Mouse (Mus musculus): ENCODE results near the gene Naa25.

Gene Naa25

GRCm38 (mm10) chr5:121392667-121393380 is 4.9 kb upstream of the Naa25 start:
- in situ Hi-C loops (cut with MboI, MseI): no loop called here

- in situ Hi-C loops (cut with MboI, MseI): no loop called here
Observed at GRCm38 (mm10) chr5:121393402-121393801, 4.3 kb upstream of the Naa25 start.

- in situ Hi-C loops (cut with MboI, MseI): no loop called here
Observed at GRCm38 (mm10) chr5:121395621-121396020, 2.1 kb upstream of the Naa25 start.

- in situ Hi-C loops (cut with MboI, MseI): no loop called here
Observed at GRCm38 (mm10) chr5:121398146-121398964, 619 bp downstream of the Naa25 start.

GRCm38 (mm10) chr5:121398965-121399462 is 1.3 kb downstream of the Naa25 start:
- in situ Hi-C loops (cut with MboI, MseI): no loop called here

GRCm38 (mm10) chr5:121399540-121399939 is 1.8 kb downstream of the Naa25 start:
- in situ Hi-C loops (cut with MboI, MseI): no loop called here

- in situ Hi-C loops (cut with MboI, MseI): loop anchor here in 1 of 2 experiments (5.0 to 25.0 kb wide), 2 partner anchors 742 to 1037 kb away; partner anchors contain the start of gene Ccdc63
Observed at GRCm38 (mm10) chr5:121400064-121400463, 2.3 kb downstream of the Naa25 start.

- in situ Hi-C loops (cut with MboI, MseI): loop anchor here in 1 of 2 experiments (5.0 to 25.0 kb wide), 2 partner anchors 741 to 1036 kb away; partner anchors contain the start of gene Ccdc63
Observed at GRCm38 (mm10) chr5:121400849-121401248, 3.1 kb downstream of the Naa25 start.

GRCm38 (mm10) chr5:121407856-121408255 is 10.1 kb downstream of the Naa25 start:
- in situ Hi-C loops (cut with MboI, MseI): loop anchor here in 1 of 2 experiments (25.0 kb wide), 1 partner anchor 1029 kb away; no protein-coding TSS in a partner anchor

- in situ Hi-C loops (cut with MboI, MseI): loop anchor here in 1 of 2 experiments (25.0 kb wide), 1 partner anchor 1026 kb away; no protein-coding TSS in a partner anchor
Observed at GRCm38 (mm10) chr5:121410975-121411374, 13.2 kb downstream of the Naa25 start.

GRCm38 (mm10) chr5:121420721-121421120 is 23.0 kb downstream of the Naa25 start:
- in situ Hi-C loops (cut with MboI, MseI): loop anchor here in 1 of 2 experiments (10.0 to 25.0 kb wide), 2 partner anchors 944 to 1017 kb away; no protein-coding TSS in a partner anchor

GRCm38 (mm10) chr5:121422787-121423186 is 25.1 kb downstream of the Naa25 start:
- in situ Hi-C loops (cut with MboI, MseI): loop anchor here in 1 of 2 experiments (10.0 to 25.0 kb wide), 2 partner anchors 942 to 1015 kb away; no protein-coding TSS in a partner anchor

- in situ Hi-C loops (cut with MboI, MseI): loop anchor here in 1 of 2 experiments (10.0 to 25.0 kb wide), 2 partner anchors 942 to 1014 kb away; no protein-coding TSS in a partner anchor
Observed at GRCm38 (mm10) chr5:121423297-121423696, 25.6 kb downstream of the Naa25 start.

GRCm38 (mm10) chr5:121428954-121429353 is 31.2 kb downstream of the Naa25 start:
- in situ Hi-C loops (cut with MboI, MseI): loop anchor here in 1 of 2 experiments (10.0 to 25.0 kb wide), 2 partner anchors 936 to 1058 kb away; no protein-coding TSS in a partner anchor

GRCm38 (mm10) chr5:121438131-121438530 is 40.4 kb downstream of the Naa25 start:
- in situ Hi-C loops (cut with MboI, MseI): loop anchor here in 1 of 2 experiments (25.0 kb wide), 1 partner anchor 1049 kb away; no protein-coding TSS in a partner anchor

GRCm38 (mm10) chr5:121438756-121439155 is 41.0 kb downstream of the Naa25 start:
- in situ Hi-C loops (cut with MboI, MseI): loop anchor here in 1 of 2 experiments (25.0 kb wide), 1 partner anchor 1049 kb away; no protein-coding TSS in a partner anchor

GRCm38 (mm10) chr5:121443548-121443947 is 45.8 kb downstream of the Naa25 start:
- in situ Hi-C loops (cut with MboI, MseI): loop anchor here (5.0 to 25.0 kb wide), 2 partner anchors 34 to 1044 kb away; no protein-coding TSS in a partner anchor

GRCm38 (mm10) chr5:121444870-121445269 is 47.1 kb downstream of the Naa25 start:
- in situ Hi-C loops (cut with MboI, MseI): loop anchor here (5.0 to 25.0 kb wide), 2 partner anchors 32 to 1042 kb away; no protein-coding TSS in a partner anchor

GRCm38 (mm10) chr5:121448450-121448849 is 50.7 kb downstream of the Naa25 start:
- in situ Hi-C loops (cut with MboI, MseI): loop anchor here in 1 of 2 experiments (25.0 kb wide), 1 partner anchor 1039 kb away; no protein-coding TSS in a partner anchor

GRCm38 (mm10) chr5:121449976-121450375 is 52.2 kb downstream of the Naa25 start:
- in situ Hi-C loops (cut with MboI, MseI): loop anchor here in 1 of 2 experiments (25.0 kb wide), 1 partner anchor 1037 kb away; no protein-coding TSS in a partner anchor

GRCm38 (mm10) chr5:121450476-121450875 is 52.7 kb downstream of the Naa25 start:
- in situ Hi-C loops (cut with MboI, MseI): no loop called here
